Mouse (Mus musculus): ENCODE measurements around the gene Cep57l1.
"Not testable (repeated sequence)": the region's sequence is repeated elsewhere in the genome, so short reads cannot be mapped to it uniquely, and the experiment has no call there.

The Cep57l1 gene
- long read RNA-seq, experiment 1, partial matches to known transcripts: 2 of 8 reads
- long read RNA-seq, experiment 1, other reads (novel, unspliced or antisense): 5 of 8 reads
- long read RNA-seq, experiment 2, partial matches to known transcripts: 7 of 10 reads
- long read RNA-seq, experiment 2, other reads (novel, unspliced or antisense): 2 of 10 reads

- intact Hi-C loops (cut with DNase I): no loop called here
Measured at GRCm38 (mm10) chr10:41809771-41810563, at the start of gene Cep57l1, which contains the start of gene Sesn1. TSS of gene Cep57l1 (minus strand) at chr10:41809871. TSS of gene Sesn1 (plus strand) at chr10:41809935.

GRCm38 (mm10) chr10:41848721-41849120 is 39.0 kb upstream of the Cep57l1 start:
- intact Hi-C loops (cut with DNase I): no loop called here

GRCm38 (mm10) chr10:41847737-41848136 is 38.1 kb upstream of the Cep57l1 start:
- intact Hi-C loops (cut with DNase I): no loop called here

- intact Hi-C loops (cut with DNase I): no loop called here
Measured at GRCm38 (mm10) chr10:41838911-41839310, 29.2 kb upstream of the Cep57l1 start.

GRCm38 (mm10) chr10:41834131-41834530 is 24.5 kb upstream of the Cep57l1 start:
- intact Hi-C loops (cut with DNase I): loop anchor here (5.0 kb wide), 3 partner anchors 53 to 143 kb away; no protein-coding TSS in a partner anchor

DNA sequence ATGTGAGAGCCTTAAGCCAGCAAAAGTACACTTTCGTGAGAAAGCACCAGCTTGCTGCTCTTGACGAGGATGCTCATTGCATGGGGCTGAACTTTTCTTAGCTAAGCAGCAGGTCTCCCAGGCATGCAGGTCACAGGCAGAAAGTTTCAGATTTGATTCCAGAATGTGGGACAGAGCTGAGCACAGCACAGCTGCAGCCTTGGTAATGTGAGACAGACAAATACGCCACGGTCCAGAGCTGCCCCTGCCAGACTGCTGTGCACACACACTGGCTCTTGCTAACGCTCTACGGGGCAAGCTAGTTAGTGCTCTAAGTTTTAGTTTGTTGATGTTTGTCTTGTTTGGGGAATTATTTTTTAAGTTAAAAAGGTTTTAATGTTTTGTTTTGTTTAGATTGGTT is 22.5 kb upstream of the Cep57l1 start:
- intact Hi-C loops (cut with DNase I): loop anchor here (5.0 kb wide), 3 partner anchors 55 to 145 kb away; no protein-coding TSS in a partner anchor

DNA sequence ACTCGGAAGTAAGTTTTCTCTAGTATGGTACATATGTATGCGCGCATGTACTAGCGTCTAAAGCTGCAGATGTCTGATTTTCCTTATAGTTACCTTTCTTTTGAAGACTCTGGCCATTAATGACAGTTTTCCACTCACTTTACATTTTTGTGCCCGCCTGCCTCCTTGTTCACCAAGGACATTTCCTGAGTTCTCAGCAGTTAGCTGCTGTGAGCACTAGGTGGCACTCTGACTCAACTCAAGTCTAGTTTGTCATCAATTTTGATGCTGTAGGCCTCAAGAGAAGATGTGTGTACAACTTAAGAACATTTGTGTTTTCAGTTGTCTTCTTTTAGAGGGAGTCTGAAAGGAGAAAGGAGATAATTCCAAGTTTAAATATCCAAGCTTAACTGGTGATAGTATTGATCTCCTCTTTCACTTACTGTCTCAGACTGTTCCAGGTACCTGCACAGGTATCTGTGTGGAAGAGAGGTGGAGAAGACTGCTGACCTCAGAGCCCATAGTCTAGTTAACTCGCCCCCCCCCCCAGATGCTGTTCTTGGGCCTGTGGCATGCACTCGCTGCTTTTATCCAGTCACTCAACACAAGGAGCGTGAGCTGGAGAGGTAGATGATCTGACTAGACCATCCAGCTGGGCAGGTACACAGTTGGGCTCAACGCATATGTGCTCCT is 21.3 kb upstream of the Cep57l1 start:
- intact Hi-C loops (cut with DNase I): loop anchor here (2.0 to 5.0 kb wide), 4 partner anchors 56 to 464 kb away; no protein-coding TSS in a partner anchor

GRCm38 (mm10) chr10:41830445-41830844 is 20.8 kb upstream of the Cep57l1 start:
- intact Hi-C loops (cut with DNase I): loop anchor here (2.0 to 5.0 kb wide), 4 partner anchors 57 to 464 kb away; no protein-coding TSS in a partner anchor

- intact Hi-C loops (cut with DNase I): loop anchor here (2.0 to 5.0 kb wide), 4 partner anchors 57 to 465 kb away; no protein-coding TSS in a partner anchor
Measured at GRCm38 (mm10) chr10:41829980-41830379, 20.3 kb upstream of the Cep57l1 start.

GRCm38 (mm10) chr10:41829191-41829590 is 19.5 kb upstream of the Cep57l1 start:
- intact Hi-C loops (cut with DNase I): no loop called here

DNA sequence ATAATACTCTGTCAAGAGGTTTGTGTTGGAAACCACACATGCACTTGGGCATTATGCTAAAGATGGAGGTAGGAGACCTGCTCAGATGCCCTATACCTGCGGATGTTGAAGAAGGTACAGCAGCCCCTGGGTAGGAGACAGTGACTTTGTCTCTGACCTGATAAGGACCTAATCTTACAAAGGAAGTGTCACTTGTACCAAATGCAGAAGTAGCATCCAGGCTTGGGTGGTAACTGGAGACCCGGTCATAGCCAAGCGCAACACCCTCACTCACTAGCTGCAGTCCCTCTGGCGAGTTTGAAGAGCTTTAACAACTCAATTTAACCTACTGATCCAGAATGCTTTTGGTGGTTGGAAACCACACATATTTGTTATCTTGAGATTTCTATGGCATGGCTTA is 18.1 kb upstream of the Cep57l1 start:
- intact Hi-C loops (cut with DNase I): no loop called here

GRCm38 (mm10) chr10:41826526-41827116 is 16.9 kb upstream of the Cep57l1 start:
- intact Hi-C loops (cut with DNase I): no loop called here

DNA sequence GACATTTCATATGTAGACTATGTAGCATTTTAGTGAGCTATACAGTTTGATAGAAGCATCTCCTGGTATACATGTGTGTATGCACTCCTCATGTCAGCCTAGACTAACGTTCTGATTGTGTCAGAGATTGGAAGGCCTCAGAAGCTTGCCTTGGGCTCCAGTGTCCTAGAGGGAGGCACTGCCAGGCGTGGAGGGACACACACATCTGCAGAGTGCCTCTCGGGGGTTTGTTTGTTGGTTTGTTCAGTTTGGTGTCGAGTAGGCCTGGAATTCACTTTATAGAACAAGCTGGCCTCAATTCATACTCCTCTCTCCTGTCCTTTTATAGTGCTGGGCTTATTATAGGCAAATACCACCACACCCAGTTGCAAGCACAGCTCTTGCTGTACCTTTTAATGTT is 16.3 kb upstream of the Cep57l1 start:
- intact Hi-C loops (cut with DNase I): no loop called here

DNA sequence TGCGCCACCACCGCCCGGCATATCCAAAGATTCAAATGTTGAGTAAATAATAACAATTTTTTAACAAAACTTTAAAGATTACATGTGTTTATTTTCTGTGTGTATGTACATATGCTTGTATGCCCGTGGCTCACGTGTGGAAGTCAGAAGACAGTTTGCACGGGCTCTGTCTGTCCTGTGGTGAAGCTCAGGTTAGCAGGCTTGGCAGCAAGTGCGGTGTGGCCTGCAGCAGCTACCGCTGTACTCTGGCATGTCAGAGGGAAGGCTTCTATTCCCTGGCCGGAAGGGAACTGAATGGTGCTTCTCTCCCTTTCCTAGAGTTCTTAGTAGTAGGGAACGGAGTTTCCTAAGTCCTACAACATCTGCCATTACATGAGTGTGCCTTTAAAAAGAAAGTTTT is 15.4 kb upstream of the Cep57l1 start:
- intact Hi-C loops (cut with DNase I): no loop called here

GRCm38 (mm10) chr10:41823916-41824315 is 14.2 kb upstream of the Cep57l1 start:
- intact Hi-C loops (cut with DNase I): no loop called here

- intact Hi-C loops (cut with DNase I): not testable (repeated sequence)
Measured at GRCm38 (mm10) chr10:41823282-41823675, 13.6 kb upstream of the Cep57l1 start.

GRCm38 (mm10) chr10:41822573-41823281 is 13.1 kb upstream of the Cep57l1 start:
- intact Hi-C loops (cut with DNase I): no loop called here

DNA sequence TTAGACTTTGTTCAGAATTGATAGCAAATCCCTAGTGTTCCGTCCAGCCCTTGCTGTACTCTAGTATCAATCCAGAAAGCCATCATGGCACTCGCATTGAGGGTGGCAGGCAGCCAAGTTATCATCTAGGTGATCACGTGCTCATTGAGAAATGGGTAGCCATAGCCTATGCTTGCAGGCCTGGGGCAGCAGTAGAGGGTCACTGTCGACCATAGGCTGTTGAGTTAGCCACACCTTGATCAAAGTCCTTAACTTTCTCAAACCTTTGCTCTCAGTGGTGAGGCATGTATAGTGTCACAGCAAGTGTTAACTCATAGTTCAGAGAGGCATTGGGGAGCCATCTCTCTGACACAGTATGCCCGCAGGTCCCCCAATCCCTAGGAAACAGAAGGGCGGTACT is 11.5 kb upstream of the Cep57l1 start:
- intact Hi-C loops (cut with DNase I): no loop called here

- intact Hi-C loops (cut with DNase I): no loop called here
Measured at GRCm38 (mm10) chr10:41820401-41820800, 10.7 kb upstream of the Cep57l1 start.

DNA sequence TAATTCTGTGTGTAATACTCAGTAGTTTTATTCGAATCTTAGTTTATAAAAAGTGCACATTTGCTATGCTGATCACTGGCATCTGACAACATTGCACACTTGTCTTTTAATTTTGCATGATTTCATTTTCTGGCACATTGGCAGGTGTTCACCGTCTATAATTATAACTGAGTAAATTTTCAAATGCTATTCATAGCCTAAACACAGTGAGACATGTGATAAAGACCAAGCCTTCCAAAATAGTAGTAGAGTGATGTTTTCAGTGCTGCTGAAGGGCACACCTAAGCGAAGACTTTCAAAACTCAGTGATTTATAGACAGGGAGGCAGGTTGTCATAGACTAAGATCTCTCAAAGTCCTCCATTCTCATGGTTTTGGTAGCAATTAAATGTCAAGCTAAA is 9.6 kb upstream of the Cep57l1 start:
- intact Hi-C loops (cut with DNase I): no loop called here

GRCm38 (mm10) chr10:41818733-41819070 is 9.0 kb upstream of the Cep57l1 start:
- intact Hi-C loops (cut with DNase I): not testable (repeated sequence)
